Mouse (Mus musculus): ENCODE measurements around the gene Kif19a.

Gene Kif19a

GRCm38 (mm10) chr11:114822727-114823126 is 57.5 kb downstream of the Kif19a start:
- in situ Hi-C loops (cut with MboI; ENCODE audit: low pct_unique_long_range_greater_than_20kb in 1 of 2, low sequenced_read_pairs in 2 of 2, unreplicated experiment in 1 of 2), result loop anchor here in 1 of 2 experiments (25.0 kb wide), 1 partner anchor 240 kb away; the partner anchor contains the start of gene Cd300e

- in situ Hi-C loops (cut with MboI; ENCODE audit: low pct_unique_long_range_greater_than_20kb in 1 of 2, low sequenced_read_pairs in 2 of 2, unreplicated experiment in 1 of 2), result loop anchor here in 1 of 2 experiments (25.0 kb wide), 1 partner anchor 239 kb away; the partner anchor contains the start of gene Cd300e
These were observed 58.1 kb downstream of the Kif19a start for GRCm38 (mm10) chr11:114823199-114823725.

- in situ Hi-C loops (cut with MboI; ENCODE audit: low pct_unique_long_range_greater_than_20kb in 1 of 2, low sequenced_read_pairs in 2 of 2, unreplicated experiment in 1 of 2), result no loop called here
These were observed 61.5 kb downstream of the Kif19a start for GRCm38 (mm10) chr11:114826686-114827085.

GRCm38 (mm10) chr11:114829499-114830432 is 64.6 kb downstream of the Kif19a start:
- in situ Hi-C loops (cut with MboI; ENCODE audit: low pct_unique_long_range_greater_than_20kb in 1 of 2, low sequenced_read_pairs in 2 of 2, unreplicated experiment in 1 of 2), result no loop called here

GRCm38 (mm10) chr11:114830433-114830773 is 65.2 kb downstream of the Kif19a start:
- in situ Hi-C loops (cut with MboI; ENCODE audit: low pct_unique_long_range_greater_than_20kb in 1 of 2, low sequenced_read_pairs in 2 of 2, unreplicated experiment in 1 of 2), result no loop called here

GRCm38 (mm10) chr11:114833166-114833565 is 68.0 kb downstream of the Kif19a start:
- in situ Hi-C loops (cut with MboI; ENCODE audit: low pct_unique_long_range_greater_than_20kb in 1 of 2, low sequenced_read_pairs in 2 of 2, unreplicated experiment in 1 of 2), result no loop called here
